Mouse (Mus musculus): ENCODE data around the gene Fam71e2.

- no peak for TF ChIP-seq POLR2A (IDR thresholded peaks at IDR 0.05; ENCODE audit: borderline replicate concordance, low read depth, low read length)
- TF ChIP-seq CTCF (IDR thresholded peaks at IDR 0.05; ENCODE audit: low read depth, low read length), result no peak
Measured at GRCm38 (mm10) chr7:4812303-4813104, 41.4 kb upstream of the Fam71e2 start, which contains the start of gene Ube2s.

All from bone marrow macrophage, adult 2 months (primary cell).